Mouse (Mus musculus) kidney, adult 2 months (tissue): ENCODE measurements around the gene Slc16a14.

Experiments used
- CTCF ChIP-seq: fragments of 200-500 bp; conservative IDR thresholded peaks from 2 replicates; pipeline ENCODE4 v1.5.1; 2011; ENCODE audit warnings: low read depth, mild to moderate bottlenecking, control low read depth, low read length, moderate library complexity, mixed read lengths; ENCODE audit not compliant: insufficient read depth, insufficient read length
- POLR2A ChIP-seq: fragments of 200-500 bp; IDR thresholded peaks from one replicate; pipeline ENCODE4 v1.6.1; 2011; ENCODE audit warnings: low read depth, low read length, control low read depth

GRCm38 (mm10) chr1:84890005-84890393, 44.9 kb downstream of the Slc16a14 start:
- TF ChIP-seq CTCF (no peak), POLR2A (no peak)
